Mouse (Mus musculus) CH12.LX (cell line): Measurements from ENCODE around the gene Sertad3.

Experiments used
- CHD2 ChIP-seq: IDR thresholded peaks from 2 replicates; pipeline ENCODE4 v1.6.1; 2011; ENCODE audit warnings: low read length, improper control_type of control experiment
- E2F4 ChIP-seq: IDR thresholded peaks from 2 replicates; pipeline ENCODE4 v1.6.1; 2011; ENCODE audit warnings: low read depth, low read length, improper control_type of control experiment; ENCODE audit not compliant: insufficient replicate concordance
- HCFC1 ChIP-seq: IDR thresholded peaks from 2 replicates; pipeline ENCODE4 v1.6.1; 2012; ENCODE audit warnings: low read depth, mild to moderate bottlenecking, inconsistent platforms, low read length, improper control_type of control experiment
- JUND ChIP-seq: conservative IDR thresholded peaks from 2 replicates; pipeline ENCODE4 v1.6.1; 2011; ENCODE audit warnings: low read depth, low read length, improper control_type of control experiment
- POLR2A ChIP-seq: IDR thresholded peaks from 2 replicates; pipeline ENCODE4 v1.6.1; 2011; ENCODE audit warnings: low read depth, mild to moderate bottlenecking, improper control_type of control experiment, low read length
- POLR2AphosphoS2 ChIP-seq: IDR thresholded peaks from 2 replicates; pipeline ENCODE4 v1.6.1; 2011; ENCODE audit warnings: low read depth, low read length, improper control_type of control experiment
- USF1 ChIP-seq: IDR thresholded peaks from 2 replicates; pipeline ENCODE4 v1.6.1; 2014; ENCODE audit warnings: low read depth, mild to moderate bottlenecking, inconsistent platforms, low read length, improper control_type of control experiment

GRCm38 (mm10) chr7:27518314-27518713, 44.7 kb downstream of the Sertad3 start:
- TF ChIP-seq JUND, result no peak
- no peak for TF ChIP-seq CHD2
- no peak for TF ChIP-seq HCFC1
- no peak for TF ChIP-seq POLR2AphosphoS2
- TF ChIP-seq USF1, result no peak
- no peak for TF ChIP-seq POLR2A
- no peak for TF ChIP-seq E2F4
